ENCODE assay signal across 8 mouse cellular contexts in genomic region chrX:74115511-74115910, GRCm38 (mm10). TPM values are rescaled to one million over a fixed set of nuclear protein-coding genes. Genes with fewer than 3 reads are reported as not detected.
A peak's percentile ranks its signal among the peaks of the same experiment; 100 is the strongest.
DNase-seq lines count a peak whose midpoint lies in the region; ATAC-seq lines count a peak whose summit lies in the region.

No protein-coding gene starts in this region.

- 16% methylated on average over 10 of the region's 10 CpGs for WGBS in hindbrain, embryonic 15.5 days

- no peaks in the 10 kb centered on the region for H3K4me1 ChIP-seq in hindbrain, embryonic 15.5 days (replicated peaks)

- H3K4me2 ChIP-seq in hindbrain, embryonic 15.5 days, result peak overlapping the region; percentile 49

- no peaks in the 10 kb centered on the region for H3K9me3 ChIP-seq in hindbrain, embryonic 15.5 days

- DNase-seq in T-cell, adult 2 months (ENCODE audit: low spot score), result peak; percentile 63
- peak; percentile 69 to 80 for DNase-seq in cerebellum, postnatal 25 days
- peak; percentile 39 to 52 for DNase-seq in frontal cortex, postnatal 36 days (ENCODE audit: low spot score in 2 of 2)
- DNase-seq in left cerebral cortex, adult 11 months (ENCODE audit: low spot score), result peak; percentile 21
- DNase-seq in lung, postnatal 4 days, result peak; percentile 71 to 73
- peak; percentile 57 for DNase-seq in right cerebral cortex, adult 18-20 months
- DNase-seq in urinary bladder, postnatal 25 days (ENCODE audit: low spot score), result peak; percentile 45

- H3K9ac ChIP-seq in hindbrain, embryonic 15.5 days, result no peak overlapping the region

- peak overlapping the region; percentile 29 for H3K4me3 ChIP-seq in hindbrain, embryonic 15.5 days

- no peaks in the 10 kb centered on the region for H3K27me3 ChIP-seq in hindbrain, embryonic 15.5 days

- ATAC-seq in hindbrain, embryonic 15.5 days (ENCODE audit: low FRiP score, low read depth), result peak; percentile 66; the same call in 1 of the 2 replicates

- H3K27ac ChIP-seq in hindbrain, embryonic 15.5 days (replicated peaks), result no peak overlapping the region

- no peaks in the 10 kb centered on the region for H3K36me3 ChIP-seq in hindbrain, embryonic 15.5 days

RNA-seq across cellular contexts. Expression of gene Opn1mw, which starts 11.8 kb away (rescaled TPM):
- not detected in 2 replicates for polyA plus RNA-seq in hindbrain, embryonic 15.5 days (2015; fragmentation: Nextera tagmentation; extraction: Ambion mirVana)

RNA-seq across cellular contexts. Expression of gene Mecp2, which starts 19.7 kb away (rescaled TPM):
- 12.8 and 13.6 TPM in 2 replicates for polyA plus RNA-seq in hindbrain, embryonic 15.5 days (2015; fragmentation: Nextera tagmentation; extraction: Ambion mirVana)

RNA-seq across cellular contexts. Expression of gene Tex28, which starts 52.1 kb away (rescaled TPM):
- not detected in 2 replicates for polyA plus RNA-seq in hindbrain, embryonic 15.5 days (2015; fragmentation: Nextera tagmentation; extraction: Ambion mirVana)

Comparison
In these comparisons a context has a peak if more than half of its experiments do, and no peak if none do; other contexts are left out.
1. DNase-seq: peak in every context shown above with its lines; median percentile 74 in cerebellum, postnatal 25 days; 72 in lung, postnatal 4 days; 63 in T-cell, adult 2 months; 57 in right cerebral cortex, adult 18-20 months; 46 in frontal cortex, postnatal 36 days; 45 in urinary bladder, postnatal 25 days; 21 in left cerebral cortex, adult 11 months.